Mouse (Mus musculus) midbrain, embryonic 11.5 days (tissue): ENCODE results near the gene Bmpr1b. TPM values are rescaled to one million over a fixed set of nuclear protein-coding genes. Genes with fewer than 3 reads are reported as not detected.

Experiments
- ATAC-seq: fragments of 200-750 bp; cut with Nextera tagmentation; 2 replicates; pipeline ENCODE4 v1.8.0; 2017; ENCODE audit warnings: moderate TSS enrichment, moderate library complexity; ENCODE audit not compliant: low FRiP score
- DNase-seq: peaks from one replicate; pipeline ENCODE4 v3.0.0; 2015; ENCODE audit warnings: low spot score; ENCODE audit errors: missing footprints
- H3K27ac ChIP-seq: fragments of 300-500 bp; sonication (generic); 2 replicates; pipeline ENCODE4 v1.5.1; 2014; ENCODE audit warnings: low read depth, low read length
- H3K27me3 ChIP-seq: fragments of 300-500 bp; sonication (generic); 2 replicates; pipeline ENCODE4 v1.6.1; 2014; ENCODE audit warnings: mild to moderate bottlenecking, low read length, moderate library complexity, mixed read lengths; ENCODE audit not compliant: control insufficient read depth, insufficient read depth
- H3K36me3 ChIP-seq: fragments of 300-500 bp; sonication (generic); 2 replicates; pipeline ENCODE4 v1.6.1; 2014; ENCODE audit warnings: mild to moderate bottlenecking, low read length, moderate library complexity, mixed read lengths; ENCODE audit not compliant: control insufficient read depth, insufficient read depth
- H3K4me1 ChIP-seq: fragments of 300-500 bp; sonication (generic); 2 replicates; pipeline ENCODE4 v1.6.1; 2014; ENCODE audit warnings: low read length; ENCODE audit not compliant: control insufficient read depth, insufficient read depth
- H3K4me2 ChIP-seq: fragments of 300-500 bp; sonication (generic); 2 replicates; pipeline ENCODE4 v1.6.1; 2014; ENCODE audit warnings: mild to moderate bottlenecking, moderate library complexity
- H3K4me3 ChIP-seq: fragments of 300-500 bp; sonication (generic); 2 replicates; pipeline ENCODE4 v1.5.1; 2014; ENCODE audit warnings: low read depth, low read length
- H3K9ac ChIP-seq: fragments of 300-500 bp; sonication (generic); 2 replicates; pipeline ENCODE4 v1.6.1; 2014; ENCODE audit warnings: low read length
- H3K9me3 ChIP-seq: fragments of 300-500 bp; sonication (generic); 2 replicates; pipeline ENCODE4 v1.6.1; 2016; ENCODE audit warnings: low read length; ENCODE audit not compliant: control insufficient read depth
- WGBS: fragments of 180-500 bp; shearing (Covaris S2); extraction: QIAGEN DNeasy Blood & Tissue Kit; methylation state at CpG from one replicate; pipeline ENCODE4 v1.1.7; 2014; 5-methylcytosine and 5-hydroxymethylcytosine counted together
- polyA plus RNA-seq: library from polyadenylated mRNA; unstranded; fragments of >200 nt; fragmentation: Nextera tagmentation; extraction: Ambion mirVana; gene quantifications from 2 replicates; pipeline ENCODE4 v1.2.1, GENCODE M21; 2014

Gene Bmpr1b
- polyA plus RNA-seq, 1 experiment from 2014 or later: 5.5 TPM

- no peaks in the 10 kb centered on the region for H3K9me3 ChIP-seq
- no peak overlapping the region for H3K4me2 ChIP-seq
- H3K4me3 ChIP-seq: no peak overlapping the region
- no peaks in the 10 kb centered on the region for H3K4me1 ChIP-seq
- no peak overlapping the region for H3K9ac ChIP-seq
- DNase-seq (peak; percentile 57), ATAC-seq (no peak)
- H3K27me3 ChIP-seq: no peaks in the 10 kb centered on the region
- no peaks in the 10 kb centered on the region for H3K36me3 ChIP-seq
- WGBS: 88% methylated on average over 5 of the region's 5 CpGs
- H3K27ac ChIP-seq: no peak overlapping the region
Measured at GRCm38 (mm10) chr3:142043006-142043405, 126.2 kb downstream of the Bmpr1b start.

- Histone ChIP-seq H3K4me3 (no peak overlapping the region), H3K9me3 (no peaks in the 10 kb centered on the region), H3K9ac (no peak overlapping the region), H3K36me3 (no peaks in the 10 kb centered on the region), H3K4me2 (no peak overlapping the region), H3K4me1 (no peaks in the 10 kb centered on the region), H3K27me3 (no peaks in the 10 kb centered on the region), H3K27ac (no peak overlapping the region)
- peak; percentile 6 for DNase-seq
- no peak for ATAC-seq
- 91% methylated on average over 5 of the region's 5 CpGs for WGBS
Measured at GRCm38 (mm10) chr3:142040345-142040744, 128.9 kb downstream of the Bmpr1b start.

- no peaks in the 10 kb centered on the region for H3K9me3 ChIP-seq
- no peak overlapping the region for H3K27ac ChIP-seq
- no peak overlapping the region for H3K9ac ChIP-seq
- H3K4me3 ChIP-seq: no peak overlapping the region
- no peaks in the 10 kb centered on the region for H3K36me3 ChIP-seq
- no peak for ATAC-seq
- H3K4me2 ChIP-seq: no peak overlapping the region
- no peak for DNase-seq
- 76% methylated on average over 4 of the region's 4 CpGs for WGBS
- H3K27me3 ChIP-seq: no peaks in the 10 kb centered on the region
- peaks cover 4% of the 10 kb centered on the region; the same call in 1 of the 2 replicates for H3K4me1 ChIP-seq
Measured at GRCm38 (mm10) chr3:142034160-142034559, 135.1 kb downstream of the Bmpr1b start.

- Histone ChIP-seq H3K27me3 (no peaks in the 10 kb centered on the region), H3K36me3 (no peaks in the 10 kb centered on the region), H3K27ac (no peak overlapping the region), H3K4me2 (no peak overlapping the region), H3K4me1 (no peaks in the 10 kb centered on the region), H3K9me3 (no peaks in the 10 kb centered on the region), H3K9ac (no peak overlapping the region), H3K4me3 (no peak overlapping the region)
- 87% methylated on average over 7 of the region's 7 CpGs for WGBS
- DNase-seq (no peak), ATAC-seq (no peak)
Measured at GRCm38 (mm10) chr3:142019716-142020115, 149.5 kb downstream of the Bmpr1b start.

GRCm38 (mm10) chr3:141984548-141984947 is 184.7 kb downstream of the Bmpr1b start:
- peak; percentile 66 for ATAC-seq
- 31% methylated on average over 7 of the region's 7 CpGs for WGBS

GRCm38 (mm10) chr3:141981613-141982432 is 187.4 kb downstream of the Bmpr1b start:
- ATAC-seq (no peak; the same call in 1 of the 2 replicates), DNase-seq (peak; percentile 84)
- no peaks in the 10 kb centered on the region for H3K36me3 ChIP-seq
- no peak overlapping the region for H3K27ac ChIP-seq
- no peak overlapping the region for H3K9ac ChIP-seq
- H3K4me1 ChIP-seq: peaks cover 5% of the 10 kb centered on the region; the same call in 1 of the 2 replicates
- no peak overlapping the region for H3K4me3 ChIP-seq
- WGBS: 67% methylated on average over 24 of the region's 24 CpGs
- H3K4me2 ChIP-seq: no peak overlapping the region
- H3K9me3 ChIP-seq: no peaks in the 10 kb centered on the region
- no peaks in the 10 kb centered on the region for H3K27me3 ChIP-seq

More at GRCm38 (mm10) chr3:141984548-141984947, 184.7 kb downstream of the Bmpr1b start:
- H3K36me3 ChIP-seq: no peaks in the 10 kb centered on the region
- H3K9me3 ChIP-seq: no peaks in the 10 kb centered on the region
- H3K4me3 ChIP-seq: no peak overlapping the region
- no peak overlapping the region for H3K27ac ChIP-seq
- peaks cover 5% of the 10 kb centered on the region; the same call in 1 of the 2 replicates for H3K4me1 ChIP-seq
- H3K27me3 ChIP-seq: no peaks in the 10 kb centered on the region
- H3K4me2 ChIP-seq: no peak overlapping the region
- H3K9ac ChIP-seq: no peak overlapping the region
- DNase-seq: peak; percentile 85

- no peak overlapping the region for H3K4me2 ChIP-seq
- H3K27me3 ChIP-seq: no peaks in the 10 kb centered on the region
- ATAC-seq: no peak
- no peaks in the 10 kb centered on the region for H3K36me3 ChIP-seq
- no peaks in the 10 kb centered on the region for H3K4me1 ChIP-seq
- H3K9me3 ChIP-seq: no peaks in the 10 kb centered on the region
- H3K4me3 ChIP-seq: no peak overlapping the region
- DNase-seq: peak; percentile 26
- no peak overlapping the region for H3K9ac ChIP-seq
- no peak overlapping the region for H3K27ac ChIP-seq
- WGBS: 57% methylated on average over 4 of the region's 4 CpGs
Measured at GRCm38 (mm10) chr3:141966244-141966643, 203.0 kb downstream of the Bmpr1b start.

- DNase-seq (peak; percentile 79), ATAC-seq (peak; percentile 55)
- Histone ChIP-seq H3K4me1 (no peaks in the 10 kb centered on the region), H3K9ac (no peak overlapping the region), H3K4me2 (no peak overlapping the region), H3K27ac (no peak overlapping the region), H3K9me3 (no peaks in the 10 kb centered on the region), H3K36me3 (no peaks in the 10 kb centered on the region), H3K4me3 (no peak overlapping the region), H3K27me3 (no peaks in the 10 kb centered on the region)
- 32% methylated on average over 6 of the region's 6 CpGs for WGBS
Measured at GRCm38 (mm10) chr3:141952931-141953330, 216.3 kb downstream of the Bmpr1b start.

- H3K27ac ChIP-seq: no peak overlapping the region
- no peak overlapping the region for H3K4me2 ChIP-seq
- no peak overlapping the region for H3K4me3 ChIP-seq
- no peaks in the 10 kb centered on the region for H3K36me3 ChIP-seq
- 84% methylated on average over 8 of the region's 8 CpGs for WGBS
- H3K9ac ChIP-seq: no peak overlapping the region
- H3K27me3 ChIP-seq: no peaks in the 10 kb centered on the region
- ATAC-seq (no peak), DNase-seq (no peak)
- no peaks in the 10 kb centered on the region for H3K4me1 ChIP-seq
- H3K9me3 ChIP-seq: no peaks in the 10 kb centered on the region
Measured at GRCm38 (mm10) chr3:141950642-141951041, 218.6 kb downstream of the Bmpr1b start.
